Mouse (Mus musculus): ENCODE measurements at regions not wholly inside any gene's neighbourhood (a gene's known extent, or its start where the extent isn't known, plus 50 kb on each side); places are given as distances from the start of the nearest gene placed in this dataset.

DNA sequence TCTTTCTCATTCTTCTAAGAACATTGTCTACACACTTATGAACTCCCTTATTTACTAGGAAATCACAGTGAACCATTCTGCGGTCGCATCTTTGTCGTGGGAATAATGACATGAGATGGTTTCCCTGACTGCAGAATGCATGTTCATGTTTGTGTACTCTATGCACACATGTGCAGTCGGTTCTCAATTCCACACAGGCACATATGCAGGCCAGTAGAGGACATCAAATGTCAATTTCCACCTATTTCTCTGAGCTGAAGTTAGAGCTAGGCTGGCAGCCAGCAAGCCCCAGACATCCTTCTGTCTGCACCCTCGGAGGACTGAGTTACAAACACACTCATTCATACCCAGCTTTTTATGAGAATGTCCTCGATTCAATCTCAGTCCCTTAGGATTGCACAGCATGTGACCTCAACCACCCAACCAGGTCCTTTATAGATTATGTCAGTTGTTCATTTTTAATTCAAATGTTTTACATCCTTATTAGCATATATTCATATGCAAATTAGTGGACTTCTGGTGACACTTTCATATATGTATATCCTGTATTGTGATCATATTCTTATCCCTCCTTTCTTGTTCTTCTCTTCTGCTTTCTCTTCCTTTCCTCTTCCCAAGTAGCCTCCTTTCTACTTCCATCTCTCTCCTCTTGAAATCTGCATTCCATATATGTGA lies 202.7 kb downstream of the Rpl36a-ps1 start:
- Histone ChIP-seq H3K4me1 (ENCODE audit: control insufficient read depth, insufficient read depth, low read length) (no peaks in the 10 kb centered on the region), H3K4me3 (ENCODE audit: low read depth, low read length) (no peak overlapping the region), H3K36me3 (ENCODE audit: control insufficient read depth, insufficient read depth, low read length) (no peaks in the 10 kb centered on the region), H3K4me2 (replicated peaks; ENCODE audit: low read depth, low read length) (no peak overlapping the region), H3K27ac (ENCODE audit: low read length) (no peak overlapping the region), H3K9me3 (ENCODE audit: control insufficient read depth, low read depth, low read length) (no peaks in the 10 kb centered on the region), H3K9ac (replicated peaks; ENCODE audit: low read depth, low read length) (no peak overlapping the region), H3K27me3 (ENCODE audit: control insufficient read depth, insufficient read depth, low read length) (no peaks in the 10 kb centered on the region)
- ATAC-seq (ENCODE audit: insufficient number of reproducible peaks, insufficient read depth, low FRiP score, low read depth), result no peak
- 88% methylated on average over 6 of the region's 6 CpGs for WGBS

- ATAC-seq (ENCODE audit: insufficient number of reproducible peaks, insufficient read depth, low FRiP score, low read depth), result no peak
- Histone ChIP-seq H3K4me2 (replicated peaks; ENCODE audit: low read depth, low read length) (no peak overlapping the region), H3K9me3 (ENCODE audit: control insufficient read depth, low read depth, low read length) (no peaks in the 10 kb centered on the region), H3K27ac (ENCODE audit: low read length) (no peak overlapping the region), H3K9ac (replicated peaks; ENCODE audit: low read depth, low read length) (no peak overlapping the region), H3K27me3 (ENCODE audit: control insufficient read depth, insufficient read depth, low read length) (no peaks in the 10 kb centered on the region), H3K36me3 (ENCODE audit: control insufficient read depth, insufficient read depth, low read length) (no peaks in the 10 kb centered on the region), H3K4me3 (ENCODE audit: low read depth, low read length) (no peak overlapping the region), H3K4me1 (ENCODE audit: control insufficient read depth, insufficient read depth, low read length) (no peaks in the 10 kb centered on the region)
- WGBS, result 90% methylated on average over 6 of the region's 6 CpGs
Observed at GRCm38 (mm10) chr14:98789794-98790193, 204.3 kb downstream of the Rpl36a-ps1 start.

GRCm38 (mm10) chr14:98781711-98782110 lies 212.4 kb downstream of the Rpl36a-ps1 start:
- Histone ChIP-seq H3K4me2 (replicated peaks; ENCODE audit: low read depth, low read length) (no peak overlapping the region), H3K9ac (replicated peaks; ENCODE audit: low read depth, low read length) (no peak overlapping the region), H3K4me1 (ENCODE audit: control insufficient read depth, insufficient read depth, low read length) (no peaks in the 10 kb centered on the region), H3K9me3 (ENCODE audit: control insufficient read depth, low read depth, low read length) (no peaks in the 10 kb centered on the region), H3K27ac (ENCODE audit: low read length) (no peak overlapping the region), H3K4me3 (ENCODE audit: low read depth, low read length) (no peak overlapping the region), H3K36me3 (ENCODE audit: control insufficient read depth, insufficient read depth, low read length) (no peaks in the 10 kb centered on the region), H3K27me3 (ENCODE audit: control insufficient read depth, insufficient read depth, low read length) (no peaks in the 10 kb centered on the region)
- ATAC-seq (ENCODE audit: insufficient number of reproducible peaks, insufficient read depth, low FRiP score, low read depth), result no peak
- WGBS, result 95% methylated on average over 12 of the region's 12 CpGs

- Histone ChIP-seq H3K4me2 (replicated peaks; ENCODE audit: low read depth, low read length) (no peak overlapping the region), H3K4me1 (ENCODE audit: control insufficient read depth, insufficient read depth, low read length) (no peaks in the 10 kb centered on the region), H3K9me3 (ENCODE audit: control insufficient read depth, low read depth, low read length) (no peaks in the 10 kb centered on the region), H3K36me3 (ENCODE audit: control insufficient read depth, insufficient read depth, low read length) (no peaks in the 10 kb centered on the region), H3K9ac (replicated peaks; ENCODE audit: low read depth, low read length) (no peak overlapping the region), H3K4me3 (ENCODE audit: low read depth, low read length) (no peak overlapping the region), H3K27me3 (ENCODE audit: control insufficient read depth, insufficient read depth, low read length) (no peaks in the 10 kb centered on the region), H3K27ac (ENCODE audit: low read length) (no peak overlapping the region)
- WGBS, result 77% methylated on average over 4 of the region's 4 CpGs
- ATAC-seq (ENCODE audit: insufficient number of reproducible peaks, insufficient read depth, low FRiP score, low read depth), result no peak
Observed at GRCm38 (mm10) chr14:98772080-98772479, 222.0 kb downstream of the Rpl36a-ps1 start.

DNA sequence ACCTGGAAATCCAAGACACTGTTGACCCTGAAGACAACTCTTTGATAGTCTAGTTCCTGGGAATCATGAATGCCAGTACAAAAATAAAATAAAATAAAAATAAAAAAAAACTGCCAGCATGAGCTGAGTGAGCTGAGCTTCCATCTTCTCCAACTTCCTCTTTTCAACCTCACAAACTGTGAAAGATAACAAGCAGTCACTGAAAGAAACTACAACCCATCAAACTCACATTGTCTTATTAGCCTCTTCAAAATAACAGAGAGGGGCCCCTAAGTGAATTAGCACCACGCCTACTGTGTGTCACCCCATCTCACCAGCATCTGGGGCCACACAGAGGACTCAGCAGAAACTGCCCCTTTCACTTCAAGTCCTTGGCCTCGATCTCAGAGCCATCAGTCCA lies 225.3 kb downstream of the Rpl36a-ps1 start:
- H3K27me3 ChIP-seq (ENCODE audit: control insufficient read depth, insufficient read depth, low read length), result no peaks in the 10 kb centered on the region
- no peak overlapping the region for H3K4me3 ChIP-seq (ENCODE audit: low read depth, low read length)
- H3K9me3 ChIP-seq (ENCODE audit: control insufficient read depth, low read depth, low read length), result no peaks in the 10 kb centered on the region
- H3K4me1 ChIP-seq (ENCODE audit: control insufficient read depth, insufficient read depth, low read length), result no peaks in the 10 kb centered on the region
- H3K9ac ChIP-seq (replicated peaks; ENCODE audit: low read depth, low read length), result no peak overlapping the region
- no peak overlapping the region for H3K27ac ChIP-seq (ENCODE audit: low read length)
- H3K36me3 ChIP-seq (ENCODE audit: control insufficient read depth, insufficient read depth, low read length), result no peaks in the 10 kb centered on the region
- H3K4me2 ChIP-seq (replicated peaks; ENCODE audit: low read depth, low read length), result no peak overlapping the region
- no peak for ATAC-seq (ENCODE audit: insufficient number of reproducible peaks, insufficient read depth, low FRiP score, low read depth)
- 85% methylated on average over 2 of the region's 2 CpGs for WGBS

GRCm38 (mm10) chr14:98767481-98767880 lies 226.6 kb downstream of the Rpl36a-ps1 start:
- Histone ChIP-seq H3K4me1 (ENCODE audit: control insufficient read depth, insufficient read depth, low read length) (no peaks in the 10 kb centered on the region), H3K27ac (ENCODE audit: low read length) (no peak overlapping the region), H3K27me3 (ENCODE audit: control insufficient read depth, insufficient read depth, low read length) (no peaks in the 10 kb centered on the region), H3K36me3 (ENCODE audit: control insufficient read depth, insufficient read depth, low read length) (no peaks in the 10 kb centered on the region), H3K4me3 (ENCODE audit: low read depth, low read length) (no peak overlapping the region), H3K9me3 (ENCODE audit: control insufficient read depth, low read depth, low read length) (no peaks in the 10 kb centered on the region), H3K9ac (replicated peaks; ENCODE audit: low read depth, low read length) (no peak overlapping the region), H3K4me2 (replicated peaks; ENCODE audit: low read depth, low read length) (no peak overlapping the region)
- no peak for ATAC-seq (ENCODE audit: insufficient number of reproducible peaks, insufficient read depth, low FRiP score, low read depth)
- 90% methylated on average over 7 of the region's 7 CpGs for WGBS

- H3K27ac ChIP-seq (ENCODE audit: low read length), result no peak overlapping the region
- no peak overlapping the region for H3K9ac ChIP-seq (replicated peaks; ENCODE audit: low read depth, low read length)
- no peaks in the 10 kb centered on the region for H3K4me1 ChIP-seq (ENCODE audit: control insufficient read depth, insufficient read depth, low read length)
- H3K9me3 ChIP-seq (ENCODE audit: control insufficient read depth, low read depth, low read length), result no peaks in the 10 kb centered on the region
- H3K36me3 ChIP-seq (ENCODE audit: control insufficient read depth, insufficient read depth, low read length), result no peaks in the 10 kb centered on the region
- no peak overlapping the region for H3K4me3 ChIP-seq (ENCODE audit: low read depth, low read length)
- no peak overlapping the region for H3K4me2 ChIP-seq (replicated peaks; ENCODE audit: low read depth, low read length)
- no peaks in the 10 kb centered on the region for H3K27me3 ChIP-seq (ENCODE audit: control insufficient read depth, insufficient read depth, low read length)
- ATAC-seq (ENCODE audit: insufficient number of reproducible peaks, insufficient read depth, low FRiP score, low read depth), result no peak
Observed at GRCm38 (mm10) chr14:98765358-98765757, 228.8 kb downstream of the Rpl36a-ps1 start.

- no peak overlapping the region for H3K4me3 ChIP-seq (ENCODE audit: low read depth, low read length)
- no peaks in the 10 kb centered on the region for H3K36me3 ChIP-seq (ENCODE audit: control insufficient read depth, insufficient read depth, low read length)
- H3K27me3 ChIP-seq (ENCODE audit: control insufficient read depth, insufficient read depth, low read length), result no peaks in the 10 kb centered on the region
- no peak overlapping the region for H3K27ac ChIP-seq (ENCODE audit: low read length)
- no peak overlapping the region for H3K4me2 ChIP-seq (replicated peaks; ENCODE audit: low read depth, low read length)
- H3K9me3 ChIP-seq (ENCODE audit: control insufficient read depth, low read depth, low read length), result no peaks in the 10 kb centered on the region
- H3K4me1 ChIP-seq (ENCODE audit: control insufficient read depth, insufficient read depth, low read length), result no peaks in the 10 kb centered on the region
- no peak overlapping the region for H3K9ac ChIP-seq (replicated peaks; ENCODE audit: low read depth, low read length)
- ATAC-seq (ENCODE audit: insufficient number of reproducible peaks, insufficient read depth, low FRiP score, low read depth), result no peak
- WGBS, result 88% methylated on average over 6 of the region's 6 CpGs
Observed at GRCm38 (mm10) chr14:98750766-98751165, 243.4 kb downstream of the Rpl36a-ps1 start.

All from stomach, embryonic 14.5 days (tissue).